Mouse (Mus musculus) forebrain, embryonic 13.5 days (tissue): ENCODE results near the gene Rnf24. TPM values are rescaled to one million over a fixed set of nuclear protein-coding genes. Genes with fewer than 3 reads are reported as not detected.

Experiments
- ATAC-seq: fragments of 200-750 bp; cut with Nextera tagmentation; 2 replicates; pipeline ENCODE4 v1.8.0; 2017
- H3K27ac ChIP-seq: fragments of 300-500 bp; sonication (generic); 2 replicates; pipeline ENCODE4 v1.5.1; 2015; ENCODE audit warnings: inconsistent platforms, mild to moderate bottlenecking, moderate library complexity
- H3K27me3 ChIP-seq: fragments of 300-500 bp; sonication (generic); 2 replicates; pipeline ENCODE4 v1.6.1; 2015; ENCODE audit warnings: mild to moderate bottlenecking, inconsistent platforms
- H3K36me3 ChIP-seq: fragments of 300-500 bp; sonication (generic); 2 replicates; pipeline ENCODE4 v1.6.1; 2015; ENCODE audit warnings: mild to moderate bottlenecking, inconsistent platforms; ENCODE audit not compliant: poor library complexity, severe bottlenecking
- H3K4me1 ChIP-seq: fragments of 300-500 bp; sonication (generic); 2 replicates; pipeline ENCODE4 v1.6.1; 2015; ENCODE audit warnings: inconsistent platforms
- H3K4me2 ChIP-seq: fragments of 300-500 bp; sonication (generic); 2 replicates; pipeline ENCODE4 v1.6.1; 2015; ENCODE audit warnings: inconsistent platforms, mild to moderate bottlenecking, moderate library complexity
- H3K4me3 ChIP-seq: fragments of 300-500 bp; sonication (generic); 2 replicates; pipeline ENCODE4 v1.5.1; 2015; ENCODE audit warnings: mild to moderate bottlenecking, inconsistent platforms
- H3K9ac ChIP-seq: fragments of 300-500 bp; sonication (generic); 2 replicates; pipeline ENCODE4 v1.6.1; 2015; ENCODE audit warnings: mild to moderate bottlenecking, inconsistent platforms
- H3K9me3 ChIP-seq: fragments of 300-500 bp; sonication (generic); replicated peaks from 2 replicates; pipeline ENCODE4 v1.6.1; 2016; ENCODE audit warnings: inconsistent platforms
- WGBS: fragments of 180-500 bp; shearing (Covaris S2); methylation state at CpG from one replicate; pipeline ENCODE4 v1.1.7; 2015; 5-methylcytosine and 5-hydroxymethylcytosine counted together
- microRNA-seq: library from miRNA; unstranded; fragments of <30 nt; microRNA quantifications from one replicate; pipeline ENCODE4, GENCODE M21; 2016
- polyA plus RNA-seq: library from polyadenylated mRNA; unstranded; fragments of >200 nt; fragmentation: Nextera tagmentation; extraction: Ambion mirVana; gene quantifications from 2 replicates; pipeline ENCODE4 v1.2.1, GENCODE M21; 2015

Rnf24 gene
- polyA plus RNA-seq, 1 experiment from 2014 or later: 14.6 TPM

DNA sequence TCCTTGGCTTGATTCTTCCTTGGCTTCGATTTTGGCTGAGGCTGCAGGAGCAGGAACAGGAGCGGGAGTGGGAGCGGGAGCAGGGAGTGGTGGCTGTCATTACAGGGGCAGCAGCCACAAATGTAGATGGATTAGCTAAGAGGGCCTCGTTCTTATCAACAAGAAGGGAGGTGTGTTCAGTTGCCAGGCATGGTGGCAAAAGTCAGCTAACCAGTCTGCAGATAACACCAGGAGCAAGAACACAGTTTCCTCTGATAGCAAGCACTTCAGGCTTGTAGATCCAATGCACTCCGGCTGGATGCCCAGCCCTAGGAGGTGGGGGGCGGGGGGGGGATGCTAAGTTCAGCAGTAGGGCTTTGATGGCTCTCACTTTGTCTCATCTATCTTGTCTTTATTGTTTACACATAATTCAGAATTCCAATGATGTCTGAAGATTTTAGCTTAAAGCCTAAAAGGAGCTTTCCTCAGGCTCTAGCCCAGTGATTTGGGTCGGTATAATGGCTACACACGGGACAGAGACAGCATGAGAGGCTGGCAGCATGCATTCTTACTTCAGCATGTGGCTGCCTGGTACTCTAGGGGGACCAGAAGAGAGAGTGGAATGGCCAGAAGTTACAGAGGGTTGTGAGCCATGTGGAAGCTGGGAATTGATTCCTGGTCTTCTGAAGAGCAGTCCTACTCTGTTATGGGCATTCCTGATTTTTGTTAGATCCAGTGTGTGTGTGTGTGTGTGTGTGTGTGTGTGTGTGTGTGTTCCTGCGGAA lies 92.0 kb downstream of the Rnf24 start:
- Histone ChIP-seq H3K9me3 (no peaks in the 10 kb centered on the region), H3K4me2 (peak overlapping the region; percentile 63; the same call in 1 of the 2 replicates), H3K27me3 (no peaks in the 10 kb centered on the region), H3K4me3 (no peak overlapping the region), H3K36me3 (no peaks in the 10 kb centered on the region), H3K4me1 (peaks cover 33% of the 10 kb centered on the region), H3K9ac (peak overlapping the region; percentile 70; the same call in 1 of the 2 replicates), H3K27ac (peak overlapping the region; percentile 99)
- 66% methylated on average over 9 of the region's 9 CpGs for WGBS
- ATAC-seq: no peak

DNA sequence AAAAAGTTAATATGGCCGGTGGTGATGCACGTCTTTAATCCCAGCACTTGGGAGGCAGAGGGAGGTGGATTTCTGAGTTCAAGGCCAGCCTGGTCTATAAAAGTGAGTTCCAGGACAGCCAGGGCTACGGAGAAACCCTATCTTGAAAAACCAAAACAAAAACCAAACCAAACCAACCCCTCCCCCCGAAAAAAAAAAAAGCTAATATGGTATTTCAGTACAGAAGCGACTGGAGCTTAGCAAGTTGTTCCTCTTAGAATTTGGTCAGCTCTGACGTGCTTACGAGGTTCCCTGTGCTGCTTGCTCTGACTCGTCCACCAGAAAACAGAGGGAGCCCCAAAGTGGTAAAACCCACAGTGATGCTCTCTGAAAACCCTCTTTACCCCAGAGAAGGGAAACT lies 94.0 kb downstream of the Rnf24 start:
- 83% methylated on average over 8 of the region's 8 CpGs for WGBS
- Histone ChIP-seq H3K4me3 (no peak overlapping the region), H3K36me3 (no peaks in the 10 kb centered on the region), H3K27me3 (no peaks in the 10 kb centered on the region), H3K4me1 (peaks cover 16% of the 10 kb centered on the region), H3K27ac (no peak overlapping the region), H3K9me3 (no peaks in the 10 kb centered on the region), H3K4me2 (no peak overlapping the region), H3K9ac (no peak overlapping the region)
- ATAC-seq: no peak

DNA sequence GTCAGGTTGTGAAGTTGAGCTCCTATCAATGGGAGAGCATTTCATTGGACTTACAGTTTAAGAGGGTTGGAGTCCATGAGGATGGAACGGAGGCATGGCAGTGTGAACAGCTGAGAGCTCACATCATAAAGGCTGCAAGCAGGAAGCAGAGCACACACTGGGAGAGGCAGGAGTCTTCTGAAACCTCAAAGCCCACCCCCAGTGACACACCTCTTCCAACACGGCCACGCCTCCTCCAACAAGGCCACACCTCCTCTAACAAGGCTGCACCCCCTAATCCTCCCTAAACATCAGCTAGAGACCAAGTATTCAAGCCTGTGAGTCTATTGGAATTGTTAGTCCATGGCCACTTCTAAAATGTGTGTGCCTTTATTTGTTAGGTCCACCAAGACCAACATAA lies 97.0 kb downstream of the Rnf24 start:
- no peaks in the 10 kb centered on the region for H3K9me3 ChIP-seq
- WGBS: 54% methylated on average over 3 of the region's 3 CpGs

DNA sequence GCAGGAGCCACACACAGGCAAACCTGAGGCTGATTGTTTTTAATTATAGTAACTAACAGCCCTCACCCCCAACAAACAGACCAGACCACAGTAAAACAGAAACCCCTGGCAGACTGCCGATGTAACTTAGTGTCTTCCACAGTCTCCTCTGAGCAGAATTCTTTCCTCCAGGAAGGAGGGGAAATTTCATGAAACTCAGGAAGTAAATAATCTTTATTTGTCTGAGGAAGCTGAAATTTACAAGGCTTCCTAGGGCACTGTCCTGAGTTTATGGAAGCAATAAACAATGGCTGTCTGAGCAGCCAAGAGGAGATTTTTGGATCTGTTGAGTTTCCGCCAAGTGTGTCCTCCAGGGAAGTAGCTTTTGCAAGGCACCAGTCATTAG lies 98.4 kb downstream of the Rnf24 start:
- WGBS: 88% methylated on average over 2 of the region's 2 CpGs
- H3K36me3 ChIP-seq: no peaks in the 10 kb centered on the region
- H3K27me3 ChIP-seq: no peaks in the 10 kb centered on the region
- no peak overlapping the region for H3K4me3 ChIP-seq
- no peaks in the 10 kb centered on the region for H3K9me3 ChIP-seq
- H3K9ac ChIP-seq: no peak overlapping the region
- no peak overlapping the region for H3K27ac ChIP-seq
- H3K4me2 ChIP-seq: no peak overlapping the region
- H3K4me1 ChIP-seq: no peaks in the 10 kb centered on the region
- no peak for ATAC-seq

More for the DNA sequence above, 97.0 kb downstream of the Rnf24 start:
- H3K9ac ChIP-seq: no peak overlapping the region
- peaks cover 2% of the 10 kb centered on the region for H3K4me1 ChIP-seq
- no peak overlapping the region for H3K4me3 ChIP-seq
- no peaks in the 10 kb centered on the region for H3K36me3 ChIP-seq
- ATAC-seq: no peak
- no peaks in the 10 kb centered on the region for H3K27me3 ChIP-seq
- H3K4me2 ChIP-seq: no peak overlapping the region
- no peak overlapping the region for H3K27ac ChIP-seq

DNA sequence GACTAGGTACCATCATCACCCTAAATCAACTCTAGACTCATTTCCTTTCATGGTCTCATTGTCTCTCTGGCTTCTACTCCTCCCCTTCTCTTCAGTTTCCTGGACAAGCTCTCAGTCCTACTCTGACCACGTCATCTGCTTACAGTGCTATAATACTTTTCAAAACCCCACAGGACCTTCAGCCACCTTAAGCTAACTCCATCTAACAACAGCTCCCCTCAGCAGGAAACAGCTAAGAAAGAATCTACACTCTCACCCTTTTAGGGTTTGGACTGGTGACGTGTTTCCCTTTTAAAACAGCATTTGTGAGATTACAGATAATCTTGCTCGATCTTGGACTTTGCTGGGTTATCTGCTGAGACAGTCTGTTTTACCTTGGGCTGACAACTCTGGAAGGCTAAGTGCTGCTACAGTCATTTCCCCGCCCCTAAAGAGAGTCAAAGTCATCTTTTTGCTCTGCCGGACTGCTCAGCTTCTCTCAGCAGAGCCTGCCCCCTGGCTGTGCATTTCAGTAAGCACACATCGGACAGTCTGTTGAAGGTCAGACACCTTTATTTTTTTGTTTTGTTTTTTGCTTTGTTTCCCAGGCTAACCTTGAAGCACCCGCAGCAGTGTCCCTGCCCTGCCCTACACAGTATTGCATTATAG lies 98.9 kb downstream of the Rnf24 start:
- Histone ChIP-seq H3K27me3 (no peaks in the 10 kb centered on the region), H3K4me3 (no peak overlapping the region), H3K36me3 (0 out of 2 replicates have a peak, but pooled peaks cover 3% of the 10 kb centered on the region), H3K4me2 (no peak overlapping the region), H3K9me3 (no peaks in the 10 kb centered on the region), H3K27ac (no peak overlapping the region), H3K4me1 (no peaks in the 10 kb centered on the region), H3K9ac (no peak overlapping the region)
- WGBS: 32% methylated on average over 7 of the region's 7 CpGs
- ATAC-seq: peak; percentile 50; the same call in 1 of the 2 replicates

Small RNA genes lying within 50 kb of the gene (microRNA-seq; reads per million reads assigned to microRNA genes)
- 67.9 reads per million, percentile 45 among the genes with 10 or more reads in this experiment for gene Mir103-2

Other genes with a start within 250 kb of the Rnf24 start
- gene Hspa12b, start 225.6 kb downstream of the Rnf24 start, polyA plus RNA-seq: 2.4 and 3.3 TPM in 2 replicates
- not detected in 2 replicates for gene Gm11037, start 219.4 kb downstream of the Rnf24 start, polyA plus RNA-seq
- 97.1 and 99.3 TPM in 2 replicates for gene 1700037H04Rik, start 192.8 kb downstream of the Rnf24 start, polyA plus RNA-seq
- gene Cenpb, start 172.8 kb downstream of the Rnf24 start, polyA plus RNA-seq: 14.8 and 15.3 TPM in 2 replicates
- gene Cdc25b, start 165.9 kb downstream of the Rnf24 start, polyA plus RNA-seq: 52.0 and 59.7 TPM in 2 replicates
- gene Spef1, start 165.6 kb downstream of the Rnf24 start, polyA plus RNA-seq: 12.5 and 12.6 TPM in 2 replicates
- 31.3 and 32.4 TPM in 2 replicates for gene Ap5s1, start 145.8 kb downstream of the Rnf24 start, polyA plus RNA-seq
- 8.1 and 9.6 TPM in 2 replicates for gene Mavs, start 118.8 kb downstream of the Rnf24 start, polyA plus RNA-seq
- 34.3 and 42.6 TPM in 2 replicates for gene Pank2, start 90.4 kb downstream of the Rnf24 start, polyA plus RNA-seq
- gene Smox, start 138.6 kb upstream of the Rnf24 start, polyA plus RNA-seq: 51.3 and 52.5 TPM in 2 replicates
- not detected in 2 replicates for gene Adra1d, start 209.4 kb upstream of the Rnf24 start, polyA plus RNA-seq